Mouse (Mus musculus) midbrain, embryonic 12.5 days (tissue): Measurements from ENCODE around the gene Rabggta. TPM values are rescaled to one million over a fixed set of nuclear protein-coding genes. Genes with fewer than 3 reads are reported as not detected.
A peak's percentile ranks its signal among the peaks of the same experiment; 100 is the strongest.

Source experiments
- ATAC-seq: fragments of 200-750 bp; cut with Nextera tagmentation; 2 replicates; pipeline ENCODE4 v1.8.0; 2017; ENCODE audit warnings: low read depth, moderate TSS enrichment, moderate library complexity; ENCODE audit not compliant: low FRiP score
- H3K27ac ChIP-seq: fragments of 300-500 bp; sonication (generic); replicated peaks from 2 replicates; pipeline ENCODE4 v1.5.1; 2016; ENCODE audit warnings: mild to moderate bottlenecking
- H3K27me3 ChIP-seq: fragments of 300-500 bp; sonication (generic); 2 replicates; pipeline ENCODE4 v1.6.1; 2016; ENCODE audit warnings: mild to moderate bottlenecking
- H3K36me3 ChIP-seq: fragments of 300-500 bp; sonication (generic); 2 replicates; pipeline ENCODE4 v1.6.1; 2016
- H3K4me1 ChIP-seq: fragments of 300-500 bp; sonication (generic); 2 replicates; pipeline ENCODE4 v1.6.1; 2016
- H3K4me2 ChIP-seq: fragments of 300-500 bp; sonication (generic); replicated peaks from 2 replicates; pipeline ENCODE4 v1.6.1; 2016; ENCODE audit warnings: mild to moderate bottlenecking, moderate library complexity
- H3K4me3 ChIP-seq: fragments of 300-500 bp; sonication (generic); 2 replicates; pipeline ENCODE4 v1.5.1; 2016; ENCODE audit warnings: mild to moderate bottlenecking
- H3K9ac ChIP-seq: fragments of 300-500 bp; sonication (generic); replicated peaks from 2 replicates; pipeline ENCODE4 v1.6.1; 2016; ENCODE audit warnings: mild to moderate bottlenecking, moderate library complexity
- H3K9me3 ChIP-seq: fragments of 300-500 bp; sonication (generic); 2 replicates; pipeline ENCODE4 v1.6.1; 2016; ENCODE audit warnings: mild to moderate bottlenecking
- WGBS: fragments of 180-500 bp; shearing (Covaris S2); methylation state at CpG from one replicate; pipeline ENCODE4 v1.1.7; 2016; 5-methylcytosine and 5-hydroxymethylcytosine counted together
- polyA plus RNA-seq: library from polyadenylated mRNA; unstranded; fragments of >200 nt; fragmentation: Nextera tagmentation; extraction: Ambion mirVana; gene quantifications from 2 replicates; pipeline ENCODE4 v1.2.1, GENCODE M21; 2016

The Rabggta gene
- polyA plus RNA-seq, 1 experiment from 2014 or later = 35.3 TPM

GRCm38 (mm10) chr14:55713007-55713728, 8.9 kb downstream of the Rabggta start:
- peaks cover 26% of the 10 kb centered on the region for H3K27me3 ChIP-seq
- H3K4me2 ChIP-seq = 0 out of 2 replicates have a peak overlapping the region, but pooled peaks have one; percentile 6
- WGBS = 15% methylated on average over 25 of the region's 25 CpGs
- no peak overlapping the region for H3K4me3 ChIP-seq
- H3K9ac ChIP-seq = no peak overlapping the region
- no peak overlapping the region for H3K27ac ChIP-seq
- peaks cover 16% of the 10 kb centered on the region for H3K36me3 ChIP-seq
- H3K9me3 ChIP-seq = no peaks in the 10 kb centered on the region
- H3K4me1 ChIP-seq = peaks cover 3% of the 10 kb centered on the region; the same call in 1 of the 2 replicates
- 0 out of 2 replicates have a peak, but pooled peaks have one; percentile 19 for ATAC-seq

GRCm38 (mm10) chr14:55711786-55712185, 10.3 kb downstream of the Rabggta start:
- no peak for ATAC-seq
- Histone ChIP-seq H3K27me3 (peaks cover 26% of the 10 kb centered on the region), H3K36me3 (peaks cover 7% of the 10 kb centered on the region), H3K4me2 (no peak overlapping the region), H3K27ac (no peak overlapping the region), H3K9me3 (no peaks in the 10 kb centered on the region), H3K4me3 (no peak overlapping the region), H3K4me1 (peaks cover 3% of the 10 kb centered on the region; the same call in 1 of the 2 replicates), H3K9ac (no peak overlapping the region)
- WGBS = 80% methylated on average over 7 of the region's 7 CpGs

- no peak overlapping the region for H3K4me3 ChIP-seq
- no peak for ATAC-seq
- H3K4me2 ChIP-seq = no peak overlapping the region
- no peak overlapping the region for H3K27ac ChIP-seq
- no peaks in the 10 kb centered on the region for H3K36me3 ChIP-seq
- H3K27me3 ChIP-seq = peaks cover 26% of the 10 kb centered on the region
- H3K9me3 ChIP-seq = no peaks in the 10 kb centered on the region
- no peak overlapping the region for H3K9ac ChIP-seq
- H3K4me1 ChIP-seq = peaks cover 3% of the 10 kb centered on the region; the same call in 1 of the 2 replicates
- 90% methylated on average over 4 of the region's 4 CpGs for WGBS
Measured at GRCm38 (mm10) chr14:55709509-55709908, 12.6 kb downstream of the Rabggta start.

DNA sequence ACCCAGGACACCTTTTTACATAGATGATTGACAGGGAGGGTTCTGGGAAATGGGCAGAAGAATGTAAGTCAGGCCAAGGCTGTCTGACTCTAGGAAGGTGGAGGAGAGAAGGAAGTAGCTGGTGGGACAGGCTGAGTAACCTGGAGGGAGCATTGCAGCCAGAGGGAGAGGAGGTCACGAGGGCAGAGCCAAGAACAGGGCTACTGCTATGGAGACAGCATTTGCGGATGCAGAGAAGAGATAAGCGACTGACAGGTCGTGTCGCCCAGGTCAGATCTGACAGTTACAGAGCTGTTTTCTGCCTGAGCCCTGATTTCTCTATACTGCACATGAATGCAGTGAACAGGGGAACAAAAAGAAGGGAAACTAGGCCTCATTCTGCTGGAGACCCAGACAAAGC, 14.7 kb downstream of the Rabggta start:
- H3K9ac ChIP-seq = no peak overlapping the region
- peaks cover 8% of the 10 kb centered on the region for H3K27me3 ChIP-seq
- no peak for ATAC-seq
- H3K4me1 ChIP-seq = no peaks in the 10 kb centered on the region
- no peak overlapping the region for H3K4me3 ChIP-seq
- H3K27ac ChIP-seq = no peak overlapping the region
- no peak overlapping the region for H3K4me2 ChIP-seq
- no peaks in the 10 kb centered on the region for H3K9me3 ChIP-seq
- H3K36me3 ChIP-seq = no peaks in the 10 kb centered on the region
- 83% methylated on average over 5 of the region's 5 CpGs for WGBS

GRCm38 (mm10) chr14:55706051-55706600, 15.9 kb downstream of the Rabggta start:
- no peak overlapping the region for H3K27ac ChIP-seq
- H3K9me3 ChIP-seq = no peaks in the 10 kb centered on the region
- no peaks in the 10 kb centered on the region for H3K4me1 ChIP-seq
- H3K4me2 ChIP-seq = no peak overlapping the region
- no peaks in the 10 kb centered on the region; the same call in 1 of the 2 replicates for H3K27me3 ChIP-seq
- H3K4me3 ChIP-seq = no peak overlapping the region
- no peak overlapping the region for H3K9ac ChIP-seq
- 94% methylated on average over 8 of the region's 8 CpGs for WGBS
- no peaks in the 10 kb centered on the region for H3K36me3 ChIP-seq
- no peak for ATAC-seq

DNA sequence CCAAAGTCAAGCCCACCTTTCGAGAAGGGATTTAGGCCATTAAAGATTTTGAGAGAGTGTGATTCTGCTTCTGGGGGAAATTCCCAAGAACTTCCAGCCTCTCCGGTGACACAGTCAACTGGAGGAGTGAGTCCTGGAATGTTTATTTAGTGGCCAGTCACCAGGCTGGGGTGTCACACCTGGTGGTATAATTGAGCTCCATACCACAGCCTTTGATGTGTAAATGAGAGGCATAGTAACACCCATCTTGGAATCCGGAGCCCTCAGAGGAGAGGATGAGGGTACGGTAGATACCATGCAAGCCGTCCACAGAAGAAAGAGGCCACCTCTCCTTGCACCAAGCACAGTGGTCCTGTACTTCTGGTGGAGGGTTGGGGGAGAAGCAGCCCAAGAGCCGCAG, 19.3 kb downstream of the Rabggta start:
- Histone ChIP-seq H3K4me2 (no peak overlapping the region), H3K27me3 (peaks cover 4% of the 10 kb centered on the region; the same call in 1 of the 2 replicates), H3K27ac (no peak overlapping the region), H3K4me3 (no peak overlapping the region), H3K36me3 (no peaks in the 10 kb centered on the region), H3K4me1 (no peaks in the 10 kb centered on the region), H3K9ac (no peak overlapping the region), H3K9me3 (no peaks in the 10 kb centered on the region)
- WGBS = 70% methylated on average over 6 of the region's 6 CpGs
- ATAC-seq = no peak

DNA sequence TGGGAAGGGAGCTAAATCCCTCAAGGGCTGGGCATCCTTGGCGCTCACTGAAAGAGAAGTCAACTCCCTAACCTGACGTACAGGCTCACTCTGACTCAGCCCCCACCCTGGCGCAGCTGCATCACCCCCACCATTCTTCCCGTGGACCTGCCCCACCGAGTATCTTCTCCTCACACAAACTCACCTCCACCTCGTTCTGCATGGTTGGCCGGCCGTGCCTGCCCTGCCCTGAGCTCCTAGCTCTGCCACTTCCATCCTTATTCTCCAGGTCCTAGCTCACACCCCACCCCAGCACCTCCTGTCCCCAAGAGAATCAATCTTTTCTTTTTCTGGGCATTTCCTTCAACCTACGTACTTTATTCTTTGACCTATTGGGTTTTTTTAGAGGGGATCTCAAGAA, 20.9 kb downstream of the Rabggta start:
- ATAC-seq = no peak
- no peak overlapping the region for H3K27ac ChIP-seq
- no peaks in the 10 kb centered on the region for H3K4me1 ChIP-seq
- H3K4me2 ChIP-seq = no peak overlapping the region
- H3K9ac ChIP-seq = no peak overlapping the region
- no peaks in the 10 kb centered on the region for H3K36me3 ChIP-seq
- no peak overlapping the region for H3K4me3 ChIP-seq
- H3K9me3 ChIP-seq = no peaks in the 10 kb centered on the region
- H3K27me3 ChIP-seq = peaks cover 4% of the 10 kb centered on the region; the same call in 1 of the 2 replicates
- 56% methylated on average over 9 of the region's 9 CpGs for WGBS

DNA sequence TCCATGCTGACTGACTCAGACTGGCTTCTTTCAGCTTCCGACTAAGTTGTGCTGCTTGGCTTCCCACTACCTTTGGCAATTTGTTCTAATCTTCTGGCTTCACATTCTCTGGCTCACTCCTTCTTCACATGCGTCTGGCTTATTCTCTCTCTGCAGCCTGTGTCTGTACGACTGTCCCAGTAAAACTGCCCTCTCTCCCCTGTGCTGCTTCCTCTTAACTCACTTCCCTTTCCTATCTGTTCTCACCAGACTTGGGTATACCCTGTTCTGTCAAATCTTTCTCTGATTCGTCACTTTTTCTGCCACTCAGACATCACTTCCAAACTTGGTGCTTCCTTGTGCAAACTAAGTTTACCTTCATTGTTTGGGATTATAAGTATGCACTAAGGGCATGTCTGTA, 24.8 kb downstream of the Rabggta start:
- no peak for ATAC-seq
- Histone ChIP-seq H3K27me3 (0 out of 2 replicates have a peak, but pooled peaks cover 4% of the 10 kb centered on the region), H3K9me3 (no peaks in the 10 kb centered on the region), H3K4me3 (no peak overlapping the region), H3K9ac (no peak overlapping the region), H3K27ac (no peak overlapping the region), H3K4me2 (no peak overlapping the region), H3K36me3 (no peaks in the 10 kb centered on the region), H3K4me1 (no peaks in the 10 kb centered on the region)
- WGBS = 83% methylated on average over 4 of the region's 4 CpGs

DNA sequence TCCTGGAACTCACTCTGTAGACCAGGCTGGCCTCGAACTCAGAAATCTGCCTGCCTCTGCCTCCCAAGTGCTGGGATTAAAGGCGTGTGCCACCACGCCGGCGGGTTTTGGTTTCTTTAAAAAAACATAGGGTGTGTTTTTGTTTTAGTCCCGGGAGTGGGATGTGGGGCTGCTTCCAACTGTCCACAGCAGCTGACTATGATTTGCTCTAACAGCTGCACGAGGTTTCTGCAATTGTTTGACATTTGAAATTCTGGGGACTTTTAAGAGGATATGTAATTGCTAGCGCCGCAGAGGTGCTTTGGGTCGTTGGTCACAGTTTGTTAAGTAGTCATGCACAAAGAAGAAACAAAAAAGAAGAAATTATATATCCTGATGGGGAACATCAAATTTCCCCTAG, 32.6 kb downstream of the Rabggta start:
- no peak overlapping the region for H3K27ac ChIP-seq
- no peaks in the 10 kb centered on the region for H3K4me1 ChIP-seq
- no peak overlapping the region for H3K9ac ChIP-seq
- H3K27me3 ChIP-seq = 0 out of 2 replicates have a peak, but pooled peaks cover 3% of the 10 kb centered on the region
- no peaks in the 10 kb centered on the region for H3K36me3 ChIP-seq
- H3K9me3 ChIP-seq = no peaks in the 10 kb centered on the region
- H3K4me2 ChIP-seq = no peak overlapping the region
- WGBS = 80% methylated on average over 10 of the region's 10 CpGs
- ATAC-seq = no peak
- H3K4me3 ChIP-seq = no peak overlapping the region

DNA sequence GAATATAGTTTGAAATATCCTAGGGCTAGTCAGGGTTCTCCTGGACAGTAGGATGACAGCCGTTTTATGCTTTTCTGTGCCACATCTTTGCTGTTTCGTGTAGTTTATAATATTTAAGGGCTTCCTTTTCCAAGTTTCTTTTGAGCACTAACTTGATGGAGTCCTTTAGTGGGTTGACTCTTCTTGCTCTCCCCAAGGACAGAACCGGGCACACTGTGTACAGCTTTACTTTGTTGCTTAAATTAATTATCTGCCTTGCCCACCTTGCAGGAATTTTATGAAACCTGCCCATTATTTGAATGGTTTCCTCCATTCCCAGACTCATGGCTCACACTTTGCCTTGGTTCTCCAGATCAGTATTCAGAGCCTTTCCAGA, 40.0 kb downstream of the Rabggta start:
- Histone ChIP-seq H3K4me2 (peak overlapping the region; percentile 75), H3K4me3 (peak overlapping the region; percentile 72), H3K27ac (peak overlapping the region; percentile 56; the same call in 1 of the 2 replicates), H3K9me3 (no peaks in the 10 kb centered on the region), H3K9ac (peak overlapping the region; percentile 73; the same call in 1 of the 2 replicates), H3K27me3 (no peaks in the 10 kb centered on the region), H3K4me1 (peaks cover 11% of the 10 kb centered on the region), H3K36me3 (peaks cover 29% of the 10 kb centered on the region)
- WGBS = 16% methylated on average over 3 of the region's 3 CpGs
- peak; percentile 60; the same call in 1 of the 2 replicates for ATAC-seq

- H3K4me2 ChIP-seq = peak within 1 kb of the TSS; percentile 75
- H3K27me3 ChIP-seq = no peaks in the 10 kb centered on the region
- H3K4me3 ChIP-seq = peak within 1 kb of the TSS; percentile 72
- peaks cover 36% of the 10 kb centered on the region for H3K36me3 ChIP-seq
- under 1% methylated on average over 65 of the region's 66 CpGs for WGBS
- H3K27ac ChIP-seq = peak within 1 kb of the TSS; percentile 56; the same call in 1 of the 2 replicates
- peak; percentile 98 for ATAC-seq
- H3K4me1 ChIP-seq = peaks cover 11% of the 10 kb centered on the region
- H3K9me3 ChIP-seq = no peaks in the 10 kb centered on the region
- peak within 1 kb of the TSS; percentile 73 for H3K9ac ChIP-seq
Measured at GRCm38 (mm10) chr14:55681160-55682117, 40.6 kb downstream of the Rabggta start, which contains the start of gene Tinf2. Gene Tinf2, minus strand, starts transcription at chr14:55681820.
